Mouse (Mus musculus): ENCODE measurements around the gene Mindy3. TPM values are rescaled to one million over a fixed set of nuclear protein-coding genes. Genes with fewer than 3 reads are reported as not detected.

Gene Mindy3
- polyA plus RNA-seq, 2 experiments from 2014 or later = 37.0 to 41.9 TPM

GRCm38 (mm10) chr2:12300449-12301228 is 118.6 kb downstream of the Mindy3 start:
- no peak for ATAC-seq

- ATAC-seq = no peak
These were observed 122.0 kb downstream of the Mindy3 start for GRCm38 (mm10) chr2:12297287-12297686.

Other genes starting within 250 kb of the Mindy3 start
- not detected for gene Itga8, start 117.5 kb downstream of the Mindy3 start, polyA plus RNA-seq (2017; shearing (Covaris generic))

All from activated CD4-positive, CD25-positive, alpha-beta regulatory T cell, adult 4 months (primary cell).